Mouse (Mus musculus): ENCODE data around the gene Ttc29. TPM values are rescaled to one million over a fixed set of nuclear protein-coding genes. Genes with fewer than 3 reads are reported as not detected.

Ttc29 gene
- polyA plus RNA-seq, 1 experiment from 2014 or later: 0.09 TPM

DNA sequence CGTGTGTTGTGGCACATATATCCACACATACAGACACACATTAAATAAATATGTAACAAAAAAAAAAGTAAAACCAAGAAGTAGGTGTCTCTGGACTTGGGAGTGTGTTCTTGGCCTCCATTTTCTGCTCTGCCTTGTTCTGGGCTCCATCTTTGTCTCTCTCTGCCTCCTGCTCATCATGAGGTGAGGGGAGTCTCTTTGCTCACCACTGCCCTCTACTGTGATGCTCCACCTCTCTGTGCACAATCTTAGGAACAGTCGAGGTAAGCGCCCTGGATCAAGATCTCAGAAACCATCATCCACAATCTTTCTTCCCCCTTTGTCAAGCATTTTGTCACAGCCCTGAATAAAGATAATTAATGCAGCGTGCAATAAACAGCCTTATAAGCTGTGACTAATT is 72.3 kb downstream of the Ttc29 start:
- H3K4me2 ChIP-seq (replicated peaks): no peak overlapping the region
- no peaks in the 10 kb centered on the region for H3K4me1 ChIP-seq
- no peak overlapping the region for H3K4me3 ChIP-seq
- H3K27ac ChIP-seq: no peak overlapping the region
- H3K9ac ChIP-seq: no peak overlapping the region
- no peaks in the 10 kb centered on the region for H3K36me3 ChIP-seq
- no peaks in the 10 kb centered on the region for H3K27me3 ChIP-seq
- H3K9me3 ChIP-seq: no peaks in the 10 kb centered on the region
- 78% methylated on average over 4 of the region's 4 CpGs for WGBS
- ATAC-seq (ENCODE audit: low FRiP score, low read depth): no peak

DNA sequence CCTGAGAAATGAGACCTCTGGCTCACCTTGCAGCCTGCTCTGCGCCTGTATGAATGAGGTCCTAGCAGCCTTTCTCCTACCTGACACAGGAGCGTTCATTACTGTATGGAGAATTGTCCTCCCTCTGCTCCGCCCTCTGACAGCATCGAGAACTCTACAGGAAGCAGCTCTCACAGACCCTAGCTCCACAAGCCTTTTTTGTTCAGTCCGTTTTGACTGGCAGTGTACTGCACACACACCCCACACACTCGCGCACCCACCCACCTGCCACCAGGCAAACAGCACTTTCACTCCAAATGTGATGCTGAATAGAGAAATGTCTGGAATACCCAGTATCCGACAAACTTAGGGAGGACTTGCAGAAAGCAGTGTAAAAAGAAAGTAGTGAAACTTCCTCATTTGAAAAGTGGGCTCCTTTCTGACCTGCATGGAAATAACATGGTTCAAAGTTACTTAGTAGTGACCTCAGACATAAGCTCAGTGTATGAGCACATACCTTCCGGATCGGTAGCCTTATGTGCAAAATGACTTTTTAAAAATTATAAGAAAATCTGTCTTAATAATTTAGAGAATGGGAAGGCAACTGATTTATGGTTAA is 76.4 kb downstream of the Ttc29 start:
- ATAC-seq (ENCODE audit: low FRiP score, low read depth): no peak
- Histone ChIP-seq H3K4me3 (no peak overlapping the region), H3K9me3 (no peaks in the 10 kb centered on the region), H3K9ac (no peak overlapping the region), H3K27ac (no peak overlapping the region), H3K27me3 (no peaks in the 10 kb centered on the region), H3K4me1 (no peaks in the 10 kb centered on the region), H3K36me3 (no peaks in the 10 kb centered on the region), H3K4me2 (replicated peaks) (no peak overlapping the region)
- WGBS: 76% methylated on average over 10 of the region's 10 CpGs

DNA sequence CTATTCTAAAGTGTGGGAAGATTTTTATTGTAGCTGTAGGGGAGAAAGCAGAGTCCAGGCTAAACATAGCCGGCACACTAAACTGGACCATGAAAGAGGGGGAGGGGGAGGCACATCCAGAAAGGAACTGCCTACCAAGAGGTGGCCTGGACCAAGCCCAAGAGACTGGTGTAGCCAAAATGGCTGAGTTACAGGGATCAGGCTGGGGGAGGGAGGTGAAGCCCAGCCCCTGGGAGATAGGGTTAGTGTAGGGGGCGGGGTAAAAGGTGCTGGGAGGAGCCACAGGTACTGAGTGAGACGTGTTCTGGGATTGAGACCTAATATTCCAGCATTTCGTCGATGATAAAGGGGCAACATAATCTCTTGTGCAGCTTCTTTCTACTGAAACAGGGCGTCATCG is 77.2 kb downstream of the Ttc29 start:
- Histone ChIP-seq H3K27ac (no peak overlapping the region), H3K36me3 (no peaks in the 10 kb centered on the region), H3K4me1 (no peaks in the 10 kb centered on the region), H3K9ac (no peak overlapping the region), H3K27me3 (no peaks in the 10 kb centered on the region), H3K4me2 (replicated peaks) (no peak overlapping the region), H3K9me3 (no peaks in the 10 kb centered on the region), H3K4me3 (no peak overlapping the region)
- no peak for ATAC-seq (ENCODE audit: low FRiP score, low read depth)
- 58% methylated on average over 7 of the region's 7 CpGs for WGBS

DNA sequence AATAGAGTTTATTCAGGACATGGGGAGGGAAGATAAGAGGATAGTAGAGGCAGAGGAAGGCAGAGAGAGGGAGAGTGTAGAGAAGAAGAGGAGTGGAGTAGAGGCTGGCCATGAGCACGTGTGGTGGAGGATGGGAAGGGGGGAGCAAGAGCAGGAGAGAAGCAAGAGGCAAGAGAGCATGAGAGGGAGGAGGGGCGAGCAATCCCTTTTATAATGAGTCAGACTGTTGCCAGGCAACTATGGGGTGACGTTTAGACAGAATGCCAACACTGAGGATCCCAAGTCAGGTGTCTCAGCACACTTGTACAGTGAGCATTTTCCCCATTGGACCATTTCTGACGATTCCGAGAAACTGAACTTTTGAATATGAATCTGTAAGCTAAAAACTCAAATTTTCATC is 82.4 kb downstream of the Ttc29 start:
- Histone ChIP-seq H3K9ac (no peak overlapping the region), H3K9me3 (no peaks in the 10 kb centered on the region), H3K4me3 (no peak overlapping the region), H3K27ac (no peak overlapping the region), H3K27me3 (no peaks in the 10 kb centered on the region), H3K36me3 (no peaks in the 10 kb centered on the region), H3K4me1 (no peaks in the 10 kb centered on the region), H3K4me2 (replicated peaks) (no peak overlapping the region)
- WGBS: 60% methylated on average over 5 of the region's 5 CpGs
- ATAC-seq (ENCODE audit: low FRiP score, low read depth): no peak

DNA sequence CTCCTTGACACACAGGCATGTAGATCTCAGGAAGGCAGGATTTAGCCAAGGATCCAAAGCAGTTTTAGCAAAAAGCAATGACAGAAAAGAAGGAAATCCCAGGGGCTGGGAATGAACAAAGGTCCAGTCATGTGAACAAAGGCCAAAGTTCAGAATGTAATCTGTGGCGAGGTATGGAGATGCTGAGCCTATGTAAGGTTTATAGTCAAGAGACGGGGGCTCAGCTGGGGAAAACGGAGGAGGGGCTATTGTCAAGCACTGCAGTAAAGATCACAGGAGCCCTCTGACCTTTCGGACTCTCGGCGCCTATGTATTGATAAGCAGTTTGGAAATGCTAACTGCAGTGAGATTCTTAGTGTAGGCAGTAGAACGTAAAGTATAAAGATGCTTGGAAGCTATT is 90.5 kb downstream of the Ttc29 start:
- no peaks in the 10 kb centered on the region for H3K4me1 ChIP-seq
- H3K27ac ChIP-seq: no peak overlapping the region
- no peak overlapping the region for H3K9ac ChIP-seq
- H3K36me3 ChIP-seq: no peaks in the 10 kb centered on the region
- no peak overlapping the region for H3K4me2 ChIP-seq (replicated peaks)
- H3K9me3 ChIP-seq: no peaks in the 10 kb centered on the region
- H3K4me3 ChIP-seq: no peak overlapping the region
- WGBS: 23% methylated on average over 7 of the region's 7 CpGs
- no peak for ATAC-seq (ENCODE audit: low FRiP score, low read depth)
- H3K27me3 ChIP-seq: no peaks in the 10 kb centered on the region

DNA sequence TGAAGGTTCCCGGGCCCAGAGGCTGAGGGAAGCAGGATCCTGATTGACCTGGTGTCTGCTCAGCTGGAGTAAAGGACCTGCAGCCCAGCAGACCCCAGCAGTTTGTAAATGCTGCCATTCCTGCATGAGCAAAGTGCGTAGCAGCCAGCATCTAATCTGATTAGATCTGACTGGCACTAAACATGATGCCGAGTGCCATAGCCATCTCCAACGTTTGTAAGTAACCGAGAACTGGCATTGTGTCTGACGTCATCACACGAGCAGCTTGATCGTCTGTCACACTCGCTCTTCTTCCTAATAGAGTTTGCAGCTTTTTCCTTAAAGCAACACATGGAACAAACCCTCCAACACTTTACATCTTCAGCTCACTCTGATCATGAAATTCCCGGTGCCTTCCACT is 93.5 kb downstream of the Ttc29 start:
- H3K36me3 ChIP-seq: no peaks in the 10 kb centered on the region
- no peak overlapping the region for H3K4me3 ChIP-seq
- H3K4me2 ChIP-seq (replicated peaks): no peak overlapping the region
- H3K4me1 ChIP-seq: no peaks in the 10 kb centered on the region
- H3K9ac ChIP-seq: no peak overlapping the region
- H3K9me3 ChIP-seq: 0 out of 2 replicates have a peak, but pooled peaks cover 3% of the 10 kb centered on the region
- WGBS: 66% methylated on average over 10 of the region's 10 CpGs
- no peaks in the 10 kb centered on the region for H3K27me3 ChIP-seq
- no peak overlapping the region for H3K27ac ChIP-seq
- ATAC-seq (ENCODE audit: low FRiP score, low read depth): no peak

DNA sequence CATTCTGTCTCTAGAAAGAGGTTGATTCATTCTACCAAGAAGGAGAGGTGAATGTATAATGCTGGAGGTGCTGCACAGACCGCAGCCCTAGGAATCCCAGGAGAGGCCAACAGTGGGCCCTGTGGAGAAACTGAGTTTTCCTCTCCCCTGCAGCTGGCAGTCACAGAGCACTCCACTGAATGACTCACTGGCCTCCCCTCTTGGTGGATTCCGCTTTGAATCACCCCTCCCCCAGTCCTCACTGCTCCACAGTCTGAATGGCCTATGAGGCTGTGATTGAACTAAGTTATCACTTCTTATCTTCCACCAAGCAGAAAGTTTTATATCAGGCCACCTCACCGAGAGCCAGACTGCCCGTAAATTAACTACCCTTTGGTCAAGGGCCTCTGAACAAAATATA is 94.0 kb downstream of the Ttc29 start:
- H3K9me3 ChIP-seq: 0 out of 2 replicates have a peak, but pooled peaks cover 6% of the 10 kb centered on the region
- no peak for ATAC-seq (ENCODE audit: low FRiP score, low read depth)
- H3K4me2 ChIP-seq (replicated peaks): no peak overlapping the region
- no peak overlapping the region for H3K27ac ChIP-seq
- no peak overlapping the region for H3K9ac ChIP-seq
- H3K4me1 ChIP-seq: no peaks in the 10 kb centered on the region
- H3K4me3 ChIP-seq: no peak overlapping the region
- 51% methylated on average over 4 of the region's 4 CpGs for WGBS
- no peaks in the 10 kb centered on the region for H3K36me3 ChIP-seq
- H3K27me3 ChIP-seq: no peaks in the 10 kb centered on the region

DNA sequence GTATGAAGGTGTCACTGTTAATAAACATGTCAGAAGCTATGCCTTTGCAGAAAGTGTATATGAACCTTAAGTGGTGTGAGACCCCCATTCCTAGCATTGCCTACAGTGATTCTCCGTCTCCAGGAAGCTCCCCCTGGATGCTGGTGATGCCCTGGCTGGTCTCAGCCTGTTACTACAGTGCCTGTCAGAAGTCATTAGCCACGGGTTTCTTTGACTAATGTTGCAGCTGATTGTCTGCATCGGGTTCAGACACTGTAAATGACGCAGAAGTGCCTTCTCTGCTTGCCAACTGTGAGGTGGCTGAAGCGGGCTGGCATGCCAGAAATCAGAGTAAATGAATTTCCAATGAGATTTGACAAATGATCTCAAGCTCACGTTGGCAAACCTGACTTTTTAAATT is 96.4 kb downstream of the Ttc29 start:
- H3K9ac ChIP-seq: no peak overlapping the region
- no peaks in the 10 kb centered on the region for H3K4me1 ChIP-seq
- H3K36me3 ChIP-seq: no peaks in the 10 kb centered on the region
- no peak for ATAC-seq (ENCODE audit: low FRiP score, low read depth)
- H3K9me3 ChIP-seq: 0 out of 2 replicates have a peak, but pooled peaks cover 6% of the 10 kb centered on the region
- 69% methylated on average over 6 of the region's 6 CpGs for WGBS
- H3K27me3 ChIP-seq: no peaks in the 10 kb centered on the region
- H3K27ac ChIP-seq: no peak overlapping the region
- no peak overlapping the region for H3K4me3 ChIP-seq
- no peak overlapping the region for H3K4me2 ChIP-seq (replicated peaks)

DNA sequence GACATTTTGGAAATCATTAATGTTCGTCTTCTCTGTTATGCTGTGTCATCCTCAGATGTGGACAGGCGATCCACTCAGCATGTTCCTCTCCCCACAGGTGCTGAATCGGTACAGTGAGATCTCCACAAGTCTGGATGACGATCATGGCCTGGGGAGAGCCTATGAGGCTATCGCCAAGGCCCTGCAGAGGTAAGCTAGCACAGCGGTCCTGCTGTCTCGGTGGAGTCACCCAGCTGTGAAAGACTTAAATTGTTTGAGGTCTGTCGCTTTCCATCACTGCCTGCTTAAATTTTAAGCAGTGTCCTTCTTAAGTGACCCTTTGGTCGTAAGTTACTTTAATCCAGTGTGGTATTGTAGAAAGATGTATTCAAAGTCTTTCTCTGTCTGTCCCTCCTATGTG is 102.5 kb downstream of the Ttc29 start:
- 67% methylated on average over 9 of the region's 9 CpGs for WGBS
- no peaks in the 10 kb centered on the region for H3K36me3 ChIP-seq
- H3K27me3 ChIP-seq: no peaks in the 10 kb centered on the region
- ATAC-seq (ENCODE audit: low FRiP score, low read depth): no peak
- H3K27ac ChIP-seq: no peak overlapping the region
- no peak overlapping the region for H3K4me2 ChIP-seq (replicated peaks)
- 0 out of 2 replicates have a peak, but pooled peaks cover 6% of the 10 kb centered on the region for H3K9me3 ChIP-seq
- H3K4me1 ChIP-seq: no peaks in the 10 kb centered on the region
- no peak overlapping the region for H3K4me3 ChIP-seq
- no peak overlapping the region for H3K9ac ChIP-seq

DNA sequence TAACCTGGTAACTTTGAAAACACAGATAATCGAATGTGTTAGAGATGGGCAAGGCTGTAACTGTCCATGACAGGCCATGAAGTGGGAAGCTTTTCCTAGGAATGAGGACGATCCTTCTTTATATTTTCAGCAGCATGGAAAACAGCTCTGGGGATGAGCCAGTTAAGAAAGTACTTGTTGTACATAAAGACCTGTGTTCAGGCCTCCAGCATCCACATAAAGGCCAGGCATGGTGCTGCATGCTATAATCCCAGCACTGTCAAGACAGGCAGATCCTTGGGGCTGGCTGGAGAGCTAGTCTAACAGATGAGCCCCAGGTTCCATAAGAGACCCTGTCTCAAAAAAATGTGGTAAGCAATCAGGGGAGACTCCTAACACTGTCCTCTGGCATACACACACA is 104.6 kb downstream of the Ttc29 start:
- 82% methylated on average over 2 of the region's 2 CpGs for WGBS
- ATAC-seq (ENCODE audit: low FRiP score, low read depth): no peak

DNA sequence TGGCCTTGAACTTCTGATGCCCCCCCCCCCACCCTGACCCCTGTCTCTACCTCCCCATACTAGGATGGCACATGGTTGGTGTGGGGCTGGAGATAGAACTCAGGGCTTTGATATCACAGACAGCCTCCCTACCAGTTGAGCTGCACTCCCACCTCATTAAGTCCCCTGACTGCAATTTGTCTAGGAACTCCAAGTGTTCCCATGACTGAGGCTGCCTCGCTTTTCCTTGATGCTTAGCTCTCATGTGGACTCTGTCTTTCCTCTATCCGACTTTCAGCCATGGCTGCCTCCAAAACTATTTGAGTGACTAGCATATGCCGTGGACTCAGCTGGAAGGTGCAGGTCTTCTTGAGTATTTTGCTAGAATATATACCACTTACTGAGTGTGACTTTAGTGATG is 110.3 kb downstream of the Ttc29 start:
- 74% methylated on average over 3 of the region's 3 CpGs for WGBS
- no peak overlapping the region for H3K27ac ChIP-seq

More for the DNA sequence above, 104.6 kb downstream of the Ttc29 start:
- H3K36me3 ChIP-seq: no peaks in the 10 kb centered on the region
- peaks cover 4% of the 10 kb centered on the region for H3K4me1 ChIP-seq
- no peak overlapping the region for H3K27ac ChIP-seq
- no peak overlapping the region for H3K9ac ChIP-seq
- no peaks in the 10 kb centered on the region for H3K27me3 ChIP-seq
- H3K9me3 ChIP-seq: no peaks in the 10 kb centered on the region
- no peak overlapping the region for H3K4me2 ChIP-seq (replicated peaks)
- H3K4me3 ChIP-seq: no peak overlapping the region

DNA sequence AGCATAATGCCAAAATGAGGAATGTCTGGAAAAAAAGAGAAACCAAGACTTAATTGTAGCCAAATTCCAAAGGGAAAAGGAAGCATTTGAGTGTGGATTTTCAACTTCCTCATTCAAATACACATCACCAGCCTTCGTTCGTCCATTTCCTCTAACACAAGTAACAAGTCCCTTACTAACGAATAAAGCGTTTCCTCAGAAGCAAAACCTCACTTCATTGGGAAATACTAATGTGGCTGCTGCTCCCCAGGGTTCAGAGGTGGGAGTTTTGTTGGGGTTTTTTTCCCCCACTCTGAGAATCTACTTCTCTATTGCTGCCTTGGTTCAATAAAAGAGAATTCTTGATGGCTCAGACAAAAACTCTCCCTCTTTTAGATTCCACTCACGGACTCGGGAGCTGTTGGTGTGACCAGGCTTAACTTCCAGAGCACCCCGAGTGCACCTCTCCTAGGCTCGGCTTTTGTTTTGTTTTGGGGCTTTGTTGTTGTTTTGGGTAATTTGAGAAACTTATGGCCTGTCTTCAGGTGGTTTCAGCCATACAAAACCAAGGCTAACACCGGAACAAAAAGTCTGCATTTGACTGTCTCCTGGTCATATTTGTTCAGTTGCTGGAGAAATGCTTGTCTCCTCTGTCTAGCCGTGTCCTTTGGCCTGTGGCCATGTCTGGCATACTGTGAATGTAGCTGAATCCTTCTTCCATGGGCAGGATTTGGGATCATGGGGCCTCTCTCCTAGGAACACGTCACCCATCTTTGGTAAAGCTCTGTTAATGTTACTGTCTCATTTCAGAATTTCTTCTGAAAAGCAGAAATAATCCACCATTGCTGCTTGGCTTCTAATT is 127.8 kb downstream of the Ttc29 start:
- no peak overlapping the region for H3K27ac ChIP-seq
- H3K4me1 ChIP-seq: 0 out of 2 replicates have a peak, but pooled peaks cover 3% of the 10 kb centered on the region
- no peaks in the 10 kb centered on the region for H3K27me3 ChIP-seq
- no peak for ATAC-seq (ENCODE audit: low FRiP score, low read depth)
- WGBS: 57% methylated on average over 11 of the region's 11 CpGs
- no peaks in the 10 kb centered on the region for H3K36me3 ChIP-seq
- no peak overlapping the region for H3K4me2 ChIP-seq (replicated peaks)
- H3K9me3 ChIP-seq: no peaks in the 10 kb centered on the region
- no peak overlapping the region for H3K4me3 ChIP-seq
- no peak overlapping the region for H3K9ac ChIP-seq

More for the DNA sequence above, 110.3 kb downstream of the Ttc29 start:
- ATAC-seq (ENCODE audit: low FRiP score, low read depth): no peak
- H3K9ac ChIP-seq: no peak overlapping the region
- peaks cover 6% of the 10 kb centered on the region for H3K4me1 ChIP-seq
- H3K4me3 ChIP-seq: no peak overlapping the region
- no peaks in the 10 kb centered on the region for H3K36me3 ChIP-seq
- H3K9me3 ChIP-seq: no peaks in the 10 kb centered on the region
- no peak overlapping the region for H3K4me2 ChIP-seq (replicated peaks)
- no peaks in the 10 kb centered on the region for H3K27me3 ChIP-seq

Measured in limb, embryonic 13.5 days (tissue).